ENCODE assay signal across 28 mouse cellular contexts in genomic region chr11:89009066-89009465, GRCm38 (mm10). TPM values are rescaled to one million over a fixed set of nuclear protein-coding genes. Genes with fewer than 3 reads are reported as not detected.
DNase-seq lines count a peak whose midpoint lies in the region; ATAC-seq and TF ChIP-seq lines count a peak whose summit lies in the region.
"Had no signal": no experiment of that assay in that cellular context is flagged by ENCODE, and none has a peak within 500 bp of the region (broad histone marks: within the 10 kb centered on the region; RNA-seq: fewer than 3 reads in every experiment).

No protein-coding gene starts in this region.

- no peaks in the 10 kb centered on the region for H3K9me3 ChIP-seq in midbrain, embryonic 11.5 days (ENCODE audit: control insufficient read depth, low read length)
- H3K9me3 ChIP-seq in midbrain, embryonic 13.5 days, result no peaks in the 10 kb centered on the region
- H3K9me3 ChIP-seq: embryonic facial prominence, embryonic 13.5 days; embryonic facial prominence, embryonic 15.5 days; forebrain, embryonic 10.5 days; forebrain, embryonic 12.5 days had no signal

- H3K4me3 ChIP-seq in liver, adult 2 months (ENCODE audit: insufficient read depth, low read depth, low read length), result no peak overlapping the region
- H3K4me3 ChIP-seq in midbrain, embryonic 11.5 days (ENCODE audit: low read depth, low read length), result no peak overlapping the region
- H3K4me3 ChIP-seq in midbrain, embryonic 13.5 days (replicated peaks), result no peak overlapping the region
- H3K4me3 ChIP-seq: embryonic facial prominence, embryonic 13.5 days; embryonic facial prominence, embryonic 15.5 days; erythroblast, embryonic 14.5 days; forebrain, embryonic 10.5 days; forebrain, embryonic 12.5 days had no signal

- no peak for DNase-seq in liver, adult 2 months (ENCODE audit: extremely low read depth, low read depth, low spot score)
- no peak for DNase-seq in liver
- peak; percentile 64 for DNase-seq in midbrain, embryonic 11.5 days (ENCODE audit: low spot score, missing footprints)
- DNase-seq in spleen, postnatal 14 days (ENCODE audit: low spot score in 2 of 2), result no peak
- DNase-seq: adrenal gland, adult 2 months; adrenal gland, postnatal 10 days; adrenal gland, postnatal 25 days; B cell, adult 2 months; cerebellum, adult 11 months; cerebellum, adult 18-20 months; cerebellum, adult 8-10 months; cerebellum, adult 9-11 months; cerebellum, postnatal 14 days; cerebellum, postnatal 36 days; embryo, embryonic 11 days had no signal

- H3K9ac ChIP-seq in liver, adult 2 months (ENCODE audit: low read depth, low read length), result no peak overlapping the region
- H3K9ac ChIP-seq in midbrain, embryonic 11.5 days (ENCODE audit: low read length), result no peak overlapping the region
- H3K9ac ChIP-seq in midbrain, embryonic 13.5 days (replicated peaks), result no peak overlapping the region
- H3K9ac ChIP-seq: embryonic facial prominence, embryonic 13.5 days; embryonic facial prominence, embryonic 15.5 days; forebrain, embryonic 12.5 days had no signal

- no peak for TF ChIP-seq POLR2A in liver, adult 2 months (IDR thresholded peaks at IDR 0.05; ENCODE audit: extremely low read depth, insufficient read depth, low read length)

- H3K36me3 ChIP-seq in liver, adult 2 months (ENCODE audit: control insufficient read depth, insufficient read depth, low read length), result peaks cover 56% of the 10 kb centered on the region
- no peaks in the 10 kb centered on the region for H3K36me3 ChIP-seq in midbrain, embryonic 11.5 days (ENCODE audit: control insufficient read depth, insufficient read depth, low read length)
- no peaks in the 10 kb centered on the region for H3K36me3 ChIP-seq in midbrain, embryonic 13.5 days
- H3K36me3 ChIP-seq: embryonic facial prominence, embryonic 15.5 days; forebrain, embryonic 10.5 days; forebrain, embryonic 12.5 days had no signal

- no peak for ATAC-seq in midbrain, embryonic 11.5 days (ENCODE audit: low FRiP score)
- no peak for ATAC-seq in midbrain, embryonic 13.5 days
- ATAC-seq: CD4-positive, CD25-positive, alpha-beta regulatory T cell, adult 4 months; forebrain, embryonic 14.5 days; forebrain, embryonic 16.5 days had no signal

- H3K4me1 ChIP-seq in liver, adult 2 months (ENCODE audit: control insufficient read depth, insufficient read depth, low read length), result peaks cover 35% of the 10 kb centered on the region
- H3K4me1 ChIP-seq in midbrain, embryonic 11.5 days (ENCODE audit: control insufficient read depth, insufficient read depth, low read length), result no peaks in the 10 kb centered on the region
- no peaks in the 10 kb centered on the region for H3K4me1 ChIP-seq in midbrain, embryonic 13.5 days (replicated peaks)
- H3K4me1 ChIP-seq: embryonic facial prominence, embryonic 13.5 days; forebrain, embryonic 12.5 days had no signal

- WGBS in liver, adult 2 months, result 45% methylated on average over 9 of the region's 9 CpGs
- WGBS in midbrain, embryonic 11.5 days, result 92% methylated on average over 9 of the region's 9 CpGs
- WGBS in midbrain, embryonic 13.5 days, result 92% methylated on average over 9 of the region's 9 CpGs

- H3K4me2 ChIP-seq in midbrain, embryonic 11.5 days, result no peak overlapping the region
- no peak overlapping the region for H3K4me2 ChIP-seq in midbrain, embryonic 13.5 days (replicated peaks)
- H3K4me2 ChIP-seq: embryonic facial prominence, embryonic 13.5 days; embryonic facial prominence, embryonic 15.5 days; forebrain, embryonic 12.5 days had no signal

- H3K27me3 ChIP-seq in liver, adult 2 months (ENCODE audit: control insufficient read depth, insufficient read depth, low read length), result no peaks in the 10 kb centered on the region
- no peaks in the 10 kb centered on the region for H3K27me3 ChIP-seq in midbrain, embryonic 11.5 days (ENCODE audit: control insufficient read depth, insufficient read depth, low read length)
- H3K27me3 ChIP-seq in midbrain, embryonic 13.5 days, result no peaks in the 10 kb centered on the region
- H3K27me3 ChIP-seq: embryonic facial prominence, embryonic 13.5 days; embryonic facial prominence, embryonic 15.5 days; forebrain, embryonic 12.5 days had no signal

- peak overlapping the region; percentile 75 for H3K27ac ChIP-seq in liver, adult 2 months (replicated peaks; ENCODE audit: insufficient read depth, low read depth, low read length)
- no peak overlapping the region for H3K27ac ChIP-seq in midbrain, embryonic 11.5 days (ENCODE audit: low read depth, low read length)
- H3K27ac ChIP-seq in midbrain, embryonic 13.5 days, result no peak overlapping the region
- H3K27ac ChIP-seq: embryonic facial prominence, embryonic 13.5 days; embryonic facial prominence, embryonic 15.5 days; forebrain, embryonic 10.5 days; forebrain, embryonic 12.5 days had no signal

- TF ChIP-seq CTCF in liver, adult 2 months (IDR thresholded peaks at IDR 0.05; ENCODE audit: low read depth, low read length), result no peak

- peaks cover 36% of the 10 kb centered on the region; the same call in 1 of the 2 replicates for H3K79me2 ChIP-seq in liver, adult 2 months (ENCODE audit: control insufficient read depth, insufficient read depth, low read length)

RNA-seq across cellular contexts. Expression of gene Trim25, which starts 9.9 kb away (rescaled TPM):
- total RNA-seq in liver, adult 2 months (2014; rRNA removed), result 16.2 and 24.1 TPM in 2 replicates
- polyA plus RNA-seq in liver, adult 2 months (2012; rRNA removed), result 29.3 and 32.1 TPM in 2 replicates
- 2.9 TPM in 2 replicates for polyA plus RNA-seq in midbrain, embryonic 11.5 days (2014; fragmentation: Nextera tagmentation; extraction: Ambion mirVana)
- 3.4 and 3.5 TPM in 2 replicates for polyA plus RNA-seq in midbrain, embryonic 13.5 days (2015; fragmentation: Nextera tagmentation; extraction: Ambion mirVana)

RNA-seq across cellular contexts. Expression of gene Coil, which starts 39.0 kb away (rescaled TPM):
- 2.6 and 2.7 TPM in 2 replicates for total RNA-seq in liver, adult 2 months (2014; rRNA removed)
- 1.6 and 2.7 TPM in 2 replicates for polyA plus RNA-seq in liver, adult 2 months (2012; rRNA removed)
- polyA plus RNA-seq in midbrain, embryonic 11.5 days (2014; fragmentation: Nextera tagmentation; extraction: Ambion mirVana), result 24.2 and 24.5 TPM in 2 replicates
- polyA plus RNA-seq in midbrain, embryonic 13.5 days (2015; fragmentation: Nextera tagmentation; extraction: Ambion mirVana), result 28.1 and 29.3 TPM in 2 replicates

RNA-seq across cellular contexts. Expression of gene Elobl, which starts 42.3 kb away (rescaled TPM):
- total RNA-seq in liver, adult 2 months (2014; rRNA removed), result not detected in 2 replicates
- 1.2 TPM in 1 of 2 replicates, not detected in the other for polyA plus RNA-seq in liver, adult 2 months (2012; rRNA removed)
- polyA plus RNA-seq in midbrain, embryonic 11.5 days (2014; fragmentation: Nextera tagmentation; extraction: Ambion mirVana), result not detected in 2 replicates
- polyA plus RNA-seq in midbrain, embryonic 13.5 days (2015; fragmentation: Nextera tagmentation; extraction: Ambion mirVana), result not detected in 2 replicates
- total RNA-seq: adrenal gland, adult 2 months; adrenal gland, postnatal 10 days; adrenal gland, postnatal 25 days; adrenal gland, postnatal 4 days; common myeloid progenitor, adult 5-6 weeks had no signal
- polyA plus RNA-seq: brain, embryonic 14.5 days; CD4-positive, CD25-positive, alpha-beta regulatory T cell, adult 4 months; embryonic facial prominence, embryonic 11.5 days; embryonic facial prominence, embryonic 13.5 days; embryonic facial prominence, embryonic 15.5 days; erythroblast, embryonic 14.5 days; forebrain, embryonic 10.5 days; forebrain, embryonic 12.5 days; forebrain, embryonic 14.5 days; forebrain, embryonic 16.5 days had no signal

RNA-seq across cellular contexts. Expression of gene Scpep1, which starts 53.8 kb away (rescaled TPM):
- 27.9 and 32.8 TPM in 2 replicates for total RNA-seq in liver, adult 2 months (2014; rRNA removed)
- 22.5 and 27.6 TPM in 2 replicates for polyA plus RNA-seq in liver, adult 2 months (2012; rRNA removed)
- polyA plus RNA-seq in midbrain, embryonic 11.5 days (2014; fragmentation: Nextera tagmentation; extraction: Ambion mirVana), result 74.2 and 76.7 TPM in 2 replicates
- polyA plus RNA-seq in midbrain, embryonic 13.5 days (2015; fragmentation: Nextera tagmentation; extraction: Ambion mirVana), result 26.7 and 27.8 TPM in 2 replicates

RNA-seq across cellular contexts. Expression of gene Dgke, which starts 57.6 kb away (rescaled TPM):
- total RNA-seq in liver, adult 2 months (2014; rRNA removed), result 0.74 and 1.1 TPM in 2 replicates
- polyA plus RNA-seq in liver, adult 2 months (2012; rRNA removed), result 0.49 and 0.69 TPM in 2 replicates
- polyA plus RNA-seq in midbrain, embryonic 11.5 days (2014; fragmentation: Nextera tagmentation; extraction: Ambion mirVana), result 4.1 and 4.6 TPM in 2 replicates
- polyA plus RNA-seq in midbrain, embryonic 13.5 days (2015; fragmentation: Nextera tagmentation; extraction: Ambion mirVana), result 12.6 and 13.1 TPM in 2 replicates
- polyA plus RNA-seq: erythroblast, embryonic 14.5 days had no signal
